Mouse (Mus musculus) liver, adult 2 months (tissue): Measurements from ENCODE around the gene Gipc2. TPM values are rescaled to one million over a fixed set of nuclear protein-coding genes. Genes with fewer than 3 reads are reported as not detected.

ENCODE experiments used
- DNase-seq: peaks from one replicate; pipeline ENCODE4 v3.0.0-alpha.2; 2011; ENCODE audit warnings: low read depth, low spot score; ENCODE audit errors: extremely low read depth
- H3K27ac ChIP-seq: fragments of 200-500 bp; replicated peaks from 2 replicates; pipeline ENCODE4 v1.5.1; 2012; ENCODE audit warnings: low read depth, mild to moderate bottlenecking, control low read depth, inconsistent platforms, low read length; ENCODE audit not compliant: insufficient read depth
- H3K27me3 ChIP-seq: fragments of 200-500 bp; 2 replicates; pipeline ENCODE4 v1.6.1; 2012; ENCODE audit warnings: mild to moderate bottlenecking, moderate library complexity, low read length, inconsistent platforms; ENCODE audit not compliant: control insufficient read depth, insufficient read depth
- H3K36me3 ChIP-seq: fragments of 200-500 bp; 2 replicates; pipeline ENCODE4 v1.6.1; 2012; ENCODE audit warnings: low read length, inconsistent platforms; ENCODE audit not compliant: control insufficient read depth, insufficient read depth
- H3K4me1 ChIP-seq: fragments of 200-500 bp; 2 replicates; pipeline ENCODE4 v1.6.1; 2011; ENCODE audit warnings: low read length; ENCODE audit not compliant: control insufficient read depth, insufficient read depth
- H3K4me3 ChIP-seq: fragments of 200-500 bp; 2 replicates; pipeline ENCODE4 v1.5.1; 2011; ENCODE audit warnings: low read depth, mild to moderate bottlenecking, control low read depth, low read length, moderate library complexity; ENCODE audit not compliant: insufficient read depth
- H3K79me2 ChIP-seq: fragments of 200-500 bp; 2 replicates; pipeline ENCODE4 v1.6.1; 2012; ENCODE audit warnings: inconsistent platforms, mild to moderate bottlenecking, low read length, moderate library complexity; ENCODE audit not compliant: control insufficient read depth, insufficient read depth
- H3K9ac ChIP-seq: fragments of 200-500 bp; 2 replicates; pipeline ENCODE4 v1.6.1; 2012; ENCODE audit warnings: low read depth, mild to moderate bottlenecking, control low read depth, inconsistent platforms, low read length
- CTCF ChIP-seq: fragments of 200-500 bp; IDR thresholded peaks from 2 replicates; pipeline ENCODE4 v1.5.1; 2011; ENCODE audit warnings: low read depth, low read length, control low read depth
- POLR2A ChIP-seq: fragments of 200-500 bp; IDR thresholded peaks from 2 replicates; pipeline ENCODE4 v1.6.1; 2011; ENCODE audit warnings: low read length, control low read depth; ENCODE audit not compliant: insufficient read depth; ENCODE audit errors: extremely low read depth
- WGBS: fragments of 180-500 bp; shearing (Covaris S2); methylation state at CpG from one replicate; pipeline ENCODE4 v1.1.7; 2018; 5-methylcytosine and 5-hydroxymethylcytosine counted together
- polyA plus RNA-seq: library from polyadenylated mRNA; depleted of rRNA; stranded (reverse); fragments of >200 nt; gene quantifications from 2 replicates; pipeline ENCODE4 v1.2.3, GENCODE M21; 2012
- total RNA-seq: library from RNA; depleted of rRNA; stranded (reverse); fragments of >200 nt; gene quantifications from 2 replicates; pipeline ENCODE4 v1.2.3, GENCODE M21; 2014

The Gipc2 gene
- total and polyA plus RNA-seq, 2 experiments, result 0.22 to 0.46 TPM

DNA sequence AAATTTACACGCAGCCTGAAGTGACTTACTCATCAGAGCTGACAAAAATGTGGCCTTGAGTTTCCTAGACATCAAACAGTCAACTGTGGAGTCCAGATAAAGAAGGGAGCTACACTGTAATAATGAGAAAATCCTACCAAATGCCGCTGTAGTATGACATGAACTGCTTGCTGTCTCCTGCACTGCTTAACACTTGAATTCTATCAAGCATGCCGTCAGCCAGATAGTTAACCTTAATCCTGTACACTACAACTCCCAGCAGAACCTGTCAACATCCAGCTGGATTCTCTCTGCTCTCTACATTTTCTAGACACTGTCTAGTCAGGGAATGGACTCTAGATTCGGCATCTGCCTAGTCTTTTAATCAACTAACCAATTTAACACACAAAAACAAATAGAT lies 23.3 kb upstream of the Gipc2 start:
- H3K9ac ChIP-seq, result no peak overlapping the region
- WGBS, result 24% methylated on average over 4 of the region's 4 CpGs
- H3K79me2 ChIP-seq, result peaks cover 7% of the 10 kb centered on the region
- no peaks in the 10 kb centered on the region for H3K27me3 ChIP-seq
- H3K4me3 ChIP-seq, result peak overlapping the region; percentile 25; the same call in 1 of the 2 replicates
- peaks cover 12% of the 10 kb centered on the region for H3K4me1 ChIP-seq
- H3K36me3 ChIP-seq, result peaks cover 21% of the 10 kb centered on the region
- TF ChIP-seq CTCF (no peak), POLR2A (no peak)
- DNase-seq, result peak; percentile 57
- H3K27ac ChIP-seq, result no peak overlapping the region; the same call in 1 of the 2 replicates

DNA sequence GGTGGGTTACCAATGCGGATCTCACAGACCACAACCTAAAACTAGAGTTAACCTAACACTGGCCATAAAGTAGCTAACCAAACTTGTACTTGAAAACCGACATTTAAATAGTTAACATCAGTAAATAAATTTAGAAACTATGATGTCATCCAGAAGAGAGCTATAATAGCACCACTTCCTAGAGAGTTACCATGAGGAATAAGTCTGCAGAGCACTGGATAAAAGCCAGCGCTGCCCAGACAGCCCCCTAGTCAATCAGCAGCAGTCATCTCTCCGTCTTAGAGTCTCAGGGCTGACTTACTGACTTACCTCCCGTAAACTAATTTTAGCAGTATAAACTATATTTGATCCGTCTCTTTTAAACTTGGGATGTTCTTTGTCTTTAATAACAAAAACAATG lies 20.1 kb upstream of the Gipc2 start:
- no peaks in the 10 kb centered on the region for H3K27me3 ChIP-seq
- peaks cover 13% of the 10 kb centered on the region for H3K4me1 ChIP-seq
- H3K79me2 ChIP-seq, result peaks cover 9% of the 10 kb centered on the region
- peaks cover 30% of the 10 kb centered on the region for H3K36me3 ChIP-seq
- WGBS, result 76% methylated on average over 6 of the region's 6 CpGs
- H3K27ac ChIP-seq, result no peak overlapping the region
- no peak for TF ChIP-seq POLR2A
- no peak overlapping the region for H3K4me3 ChIP-seq
- no peak overlapping the region for H3K9ac ChIP-seq
- DNase-seq, result no peak

DNA sequence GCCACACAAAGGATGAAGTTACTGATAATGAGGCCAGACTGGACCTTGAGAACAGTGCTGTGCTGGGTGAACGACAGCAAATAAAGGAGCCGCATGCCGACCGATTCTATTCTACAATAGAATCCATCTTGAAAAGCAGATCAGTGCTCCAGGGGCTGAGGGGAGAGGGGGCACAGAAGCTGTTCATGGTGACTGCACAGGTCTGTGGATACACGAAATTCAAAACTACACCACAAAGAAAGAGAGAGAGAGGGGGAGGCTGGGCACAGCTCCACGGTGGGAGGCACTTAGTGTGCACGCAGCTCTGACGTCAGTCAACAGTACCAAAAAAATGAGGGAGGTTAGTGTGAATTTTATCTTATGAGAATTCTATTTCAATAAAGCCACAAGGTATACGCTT lies 17.5 kb upstream of the Gipc2 start:
- peaks cover 4% of the 10 kb centered on the region; the same call in 1 of the 2 replicates for H3K79me2 ChIP-seq
- H3K27me3 ChIP-seq, result no peaks in the 10 kb centered on the region
- no peak overlapping the region for H3K27ac ChIP-seq
- no peak for TF ChIP-seq CTCF
- TF ChIP-seq POLR2A, result no peak
- WGBS, result 92% methylated on average over 9 of the region's 9 CpGs
- H3K4me1 ChIP-seq, result peaks cover 11% of the 10 kb centered on the region; the same call in 1 of the 2 replicates
- no peak for DNase-seq
- H3K9ac ChIP-seq, result no peak overlapping the region
- peaks cover 30% of the 10 kb centered on the region for H3K36me3 ChIP-seq
- no peak overlapping the region for H3K4me3 ChIP-seq

DNA sequence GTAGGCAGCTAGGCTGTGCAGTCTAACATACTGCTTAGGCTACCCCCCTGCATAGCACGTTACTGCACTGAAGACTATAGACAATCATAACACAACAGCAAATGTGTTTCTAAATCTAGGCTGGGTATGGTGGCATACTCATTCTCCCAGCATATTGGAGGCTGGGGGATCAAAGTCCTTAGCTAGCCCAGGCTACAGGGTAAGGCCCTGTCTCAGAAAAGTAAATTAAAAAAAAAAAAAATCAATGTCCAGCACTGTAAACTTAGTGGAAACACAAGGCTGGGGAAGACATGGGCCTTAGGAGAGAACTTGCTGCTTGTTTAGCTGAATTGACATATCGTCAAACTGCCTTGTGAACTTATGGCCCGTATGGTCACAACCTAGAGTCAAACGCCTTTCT lies 14.6 kb upstream of the Gipc2 start:
- peaks cover 3% of the 10 kb centered on the region; the same call in 1 of the 2 replicates for H3K79me2 ChIP-seq
- H3K4me3 ChIP-seq, result no peak overlapping the region
- H3K9ac ChIP-seq, result no peak overlapping the region
- H3K27me3 ChIP-seq, result no peaks in the 10 kb centered on the region
- no peak for TF ChIP-seq POLR2A
- TF ChIP-seq CTCF, result no peak
- 39% methylated on average over 4 of the region's 4 CpGs for WGBS
- H3K36me3 ChIP-seq, result peaks cover 19% of the 10 kb centered on the region
- peaks cover 9% of the 10 kb centered on the region; the same call in 1 of the 2 replicates for H3K4me1 ChIP-seq
- H3K27ac ChIP-seq, result peak overlapping the region; percentile 42; the same call in 1 of the 2 replicates
- peak; percentile 66 for DNase-seq

DNA sequence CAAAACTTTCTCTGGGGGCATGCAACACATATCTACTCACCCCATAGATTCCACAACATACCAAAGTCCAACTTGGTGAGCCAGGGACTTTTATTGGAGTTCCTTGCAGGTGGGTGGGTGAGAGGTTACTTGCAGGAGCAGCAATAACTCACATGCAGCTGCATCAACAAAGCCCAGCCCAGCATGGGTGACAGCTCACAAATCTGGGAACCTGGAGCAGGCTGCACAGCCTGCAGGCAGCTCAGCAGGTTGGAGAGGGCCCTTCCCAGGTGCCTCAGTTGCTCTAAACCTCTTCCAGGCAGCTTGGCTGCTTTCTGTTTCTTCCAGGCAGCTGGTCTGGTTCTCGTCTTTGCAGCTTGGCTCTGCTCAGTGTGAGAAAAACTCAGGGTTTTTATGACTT lies 13.3 kb upstream of the Gipc2 start:
- no peak overlapping the region for H3K4me3 ChIP-seq
- H3K27me3 ChIP-seq, result no peaks in the 10 kb centered on the region
- no peak for DNase-seq
- H3K4me1 ChIP-seq, result peaks cover 9% of the 10 kb centered on the region; the same call in 1 of the 2 replicates
- TF ChIP-seq POLR2A (no peak), CTCF (no peak)
- WGBS, result 86% methylated on average over 1 of the region's 1 CpGs
- no peak overlapping the region for H3K9ac ChIP-seq
- H3K36me3 ChIP-seq, result peaks cover 8% of the 10 kb centered on the region; the same call in 1 of the 2 replicates
- H3K79me2 ChIP-seq, result 0 out of 2 replicates have a peak, but pooled peaks cover 3% of the 10 kb centered on the region
- H3K27ac ChIP-seq, result no peak overlapping the region

DNA sequence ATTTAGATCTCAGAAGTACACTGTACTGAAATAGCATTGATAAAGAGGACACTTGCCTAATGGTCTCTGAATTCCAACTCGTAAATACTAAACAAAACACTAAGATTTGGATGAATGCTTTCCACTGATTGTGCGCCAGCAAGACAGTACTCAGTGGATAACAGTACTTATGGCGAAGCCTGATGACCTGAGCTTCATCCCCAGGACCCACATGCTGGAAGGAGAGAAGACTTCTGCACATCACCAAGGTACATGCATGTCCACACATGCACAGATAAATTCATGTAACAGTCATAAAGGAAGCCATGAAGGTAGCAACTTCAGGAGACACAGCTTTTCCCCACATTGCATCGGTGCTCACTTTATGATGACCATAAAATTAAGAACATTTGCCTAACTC lies 12.8 kb upstream of the Gipc2 start:
- Histone ChIP-seq H3K4me3 (no peak overlapping the region), H3K27ac (no peak overlapping the region), H3K79me2 (0 out of 2 replicates have a peak, but pooled peaks cover 3% of the 10 kb centered on the region), H3K36me3 (peaks cover 7% of the 10 kb centered on the region; the same call in 1 of the 2 replicates), H3K4me1 (peaks cover 9% of the 10 kb centered on the region; the same call in 1 of the 2 replicates), H3K27me3 (no peaks in the 10 kb centered on the region), H3K9ac (no peak overlapping the region)
- TF ChIP-seq CTCF, result no peak
- no peak for TF ChIP-seq POLR2A
- no peak for DNase-seq
- 93% methylated on average over 4 of the region's 4 CpGs for WGBS
